13 mouse cellular contexts compared by ENCODE assay signal in genomic region chr17:31433401-31433928, GRCm38 (mm10). TPM values are rescaled to one million over a fixed set of nuclear protein-coding genes. Genes with fewer than 3 reads are reported as not detected.
DNase-seq lines count a peak whose midpoint lies in the region; ATAC-seq and TF ChIP-seq lines count a peak whose summit lies in the region.
"Had no signal": no experiment of that assay in that cellular context is flagged by ENCODE, and none has a peak within 500 bp of the region (broad histone marks: within the 10 kb centered on the region; RNA-seq: fewer than 3 reads in every experiment).

No protein-coding gene starts in this region.

- H3K79me2 ChIP-seq in heart, adult 2 months (replicated peaks; ENCODE audit: control insufficient read depth, insufficient read depth, low read length) = no peaks in the 10 kb centered on the region

- intact Hi-C loops in heart, adult 2 months (cut with DNase I) = loop anchor here (5.0 kb wide), 1 partner anchor 51 kb away; no protein-coding TSS in a partner anchor

- no peaks in the 10 kb centered on the region for H3K27me3 ChIP-seq in heart, adult 2 months (ENCODE audit: control insufficient read depth, insufficient read depth, low read length)
- no peaks in the 10 kb centered on the region for H3K27me3 ChIP-seq in lung, embryonic 15.5 days
- no peaks in the 10 kb centered on the region for H3K27me3 ChIP-seq in intestine, embryonic 16.5 days (replicated peaks; ENCODE audit: control insufficient read depth, insufficient read depth, low read length)
- H3K27me3 ChIP-seq: embryonic facial prominence, embryonic 15.5 days; Patski had no signal

- no peak for ATAC-seq in lung, embryonic 15.5 days (ENCODE audit: borderline replicate concordance, extremely low read depth, low FRiP score, low TSS enrichment)
- 0 out of 2 replicates have a peak, but pooled peaks have one; percentile 3 for ATAC-seq in intestine, embryonic 16.5 days
- ATAC-seq: Patski had no signal

- peak in 1 of 2 experiments; percentile 30 for DNase-seq in heart, adult 2 months
- DNase-seq in heart, postnatal 4 days = no peak
- no peak for DNase-seq in lung, postnatal 14 days
- peak; percentile 41 for DNase-seq in retina, embryonic 14.5 days (ENCODE audit: low spot score)
- no peak for DNase-seq in left cerebral cortex, adult 11 months (ENCODE audit: low spot score)
- DNase-seq in urinary bladder, postnatal 14 days (ENCODE audit: low spot score) = no peak
- DNase-seq: adrenal gland, postnatal 36 days; cerebellum, adult 9-11 months had no signal

- H3K4me1 ChIP-seq in heart, adult 2 months (ENCODE audit: control insufficient read depth, insufficient read depth, low read length) = peaks cover 9% of the 10 kb centered on the region
- H3K4me1 ChIP-seq in lung, embryonic 15.5 days = peaks cover 27% of the 10 kb centered on the region
- peaks cover 36% of the 10 kb centered on the region for H3K4me1 ChIP-seq in intestine, embryonic 16.5 days (ENCODE audit: control insufficient read depth, insufficient read depth, low read length)

- TF ChIP-seq CTCF in heart, adult 2 months (IDR thresholded peaks at IDR 0.05) = no peak

- no peak overlapping the region; the same call in 1 of the 2 replicates for H3K9ac ChIP-seq in heart, adult 2 months (ENCODE audit: low read depth, low read length)
- no peak overlapping the region for H3K9ac ChIP-seq in lung, embryonic 15.5 days
- peak overlapping the region; percentile 71 for H3K9ac ChIP-seq in intestine, embryonic 16.5 days (ENCODE audit: low read depth, low read length)
- H3K9ac ChIP-seq: embryonic facial prominence, embryonic 15.5 days; liver, embryonic 14.5 days had no signal

- peak overlapping the region; percentile 43 for H3K4me3 ChIP-seq in heart, adult 2 months
- H3K4me3 ChIP-seq in lung, embryonic 15.5 days = no peak overlapping the region
- H3K4me3 ChIP-seq in intestine, embryonic 16.5 days (ENCODE audit: low read length) = peak overlapping the region; percentile 47
- H3K4me3 ChIP-seq: embryonic facial prominence, embryonic 15.5 days had no signal

- H3K4me2 ChIP-seq in lung, embryonic 15.5 days = peak overlapping the region; percentile 27; the same call in 1 of the 2 replicates
- peak overlapping the region; percentile 65 for H3K4me2 ChIP-seq in intestine, embryonic 16.5 days (ENCODE audit: low read depth, low read length)
- H3K4me2 ChIP-seq: embryonic facial prominence, embryonic 15.5 days had no signal

- TF ChIP-seq POLR2A in heart, adult 2 months (IDR thresholded peaks at IDR 0.05; ENCODE audit: insufficient read depth, low read depth, low read length) = no peak

- H3K36me3 ChIP-seq in heart, adult 2 months (ENCODE audit: control insufficient read depth, insufficient read depth, low read length) = no peaks in the 10 kb centered on the region
- H3K36me3 ChIP-seq in lung, embryonic 15.5 days = peaks cover 16% of the 10 kb centered on the region
- peaks cover 6% of the 10 kb centered on the region; the same call in 1 of the 2 replicates for H3K36me3 ChIP-seq in intestine, embryonic 16.5 days (ENCODE audit: control insufficient read depth, insufficient read depth, low read length)
- H3K36me3 ChIP-seq: embryonic facial prominence, embryonic 15.5 days had no signal

- no peak for TF ChIP-seq EP300 in heart, adult 2 months (IDR thresholded peaks at IDR 0.05; ENCODE audit: insufficient read depth, low read depth, low read length)

- H3K27ac ChIP-seq in heart, adult 2 months = peak overlapping the region; percentile 73
- no peak overlapping the region; the same call in 1 of the 2 replicates for H3K27ac ChIP-seq in lung, embryonic 15.5 days
- H3K27ac ChIP-seq in intestine, embryonic 16.5 days (ENCODE audit: low read length) = peak overlapping the region; percentile 90
- H3K27ac ChIP-seq: embryonic facial prominence, embryonic 15.5 days; liver, embryonic 14.5 days had no signal

- H3K9me3 ChIP-seq in lung, embryonic 15.5 days = no peaks in the 10 kb centered on the region; the same call in 1 of the 2 replicates
- no peaks in the 10 kb centered on the region for H3K9me3 ChIP-seq in intestine, embryonic 16.5 days (ENCODE audit: control insufficient read depth, low read length)

- WGBS in heart, adult 2 months = 55% methylated on average over 13 of the region's 13 CpGs
- WGBS in lung, embryonic 15.5 days = 60% methylated on average over 13 of the region's 13 CpGs
- WGBS in intestine, embryonic 16.5 days = 30% methylated on average over 13 of the region's 13 CpGs

RNA-seq across cellular contexts. Expression of gene Pde9a, which starts 47.5 kb away (rescaled TPM):
- total RNA-seq in heart, adult 2 months (2021) = 1 to 10 TPM; 3.2 to 4.0 TPM
- polyA plus RNA-seq in heart, adult 2 months (2012; rRNA removed) = 10.4 and 12.1 TPM in 2 replicates
- total RNA-seq in heart, postnatal 4 days (2021) = 10 to 100 TPM in 1 of 2 experiments, 1 to 10 TPM in 1; 9.2 to 11.3 TPM
- 34.8 and 35.8 TPM in 2 replicates for polyA plus RNA-seq in lung, embryonic 15.5 days (2015; fragmentation: Nextera tagmentation; extraction: Ambion mirVana)
- polyA plus RNA-seq in intestine, embryonic 16.5 days (2015; fragmentation: Nextera tagmentation; extraction: Ambion mirVana) = 62.5 and 65.2 TPM in 2 replicates
- polyA plus RNA-seq: Patski had no signal
